Mouse (Mus musculus): ENCODE results near the gene Lrch3. TPM values are rescaled to one million over a fixed set of nuclear protein-coding genes. Genes with fewer than 3 reads are reported as not detected.

Lrch3 gene
- polyA plus RNA-seq, 1 experiment: 56.7 TPM

- WGBS: 59% methylated on average over 3 of the region's 3 CpGs
- H3K4me1 ChIP-seq (ENCODE audit: control insufficient read depth, insufficient read depth, low read length): no peaks in the 10 kb centered on the region
- H3K4me3 ChIP-seq (replicated peaks; ENCODE audit: insufficient read depth, low read depth, low read length): no peak overlapping the region
- no peak for DNase-seq
- TF ChIP-seq POLR2A (IDR thresholded peaks at IDR 0.05; ENCODE audit: borderline replicate concordance, insufficient read depth, low read length) (no peak), CTCF (IDR thresholded peaks at IDR 0.05; ENCODE audit: borderline replicate concordance, insufficient read depth, low read depth, low read length) (no peak)
- no peaks in the 10 kb centered on the region for H3K27me3 ChIP-seq (ENCODE audit: control insufficient read depth, insufficient read depth, low read length)
- H3K27ac ChIP-seq (ENCODE audit: insufficient read depth, low read length): no peak overlapping the region
Observed at GRCm38 (mm10) chr16:33021381-33021780, 107.5 kb downstream of the Lrch3 start.

GRCm38 (mm10) chr16:33023750-33024149 is 109.8 kb downstream of the Lrch3 start:
- Histone ChIP-seq H3K27me3 (ENCODE audit: control insufficient read depth, insufficient read depth, low read length) (no peaks in the 10 kb centered on the region), H3K4me3 (replicated peaks; ENCODE audit: insufficient read depth, low read depth, low read length) (no peak overlapping the region), H3K27ac (ENCODE audit: insufficient read depth, low read length) (no peak overlapping the region), H3K4me1 (ENCODE audit: control insufficient read depth, insufficient read depth, low read length) (no peaks in the 10 kb centered on the region)
- TF ChIP-seq CTCF (IDR thresholded peaks at IDR 0.05; ENCODE audit: borderline replicate concordance, insufficient read depth, low read depth, low read length) (peak; percentile 87), POLR2A (IDR thresholded peaks at IDR 0.05; ENCODE audit: borderline replicate concordance, insufficient read depth, low read length) (no peak)
- WGBS: 7% methylated on average over 4 of the region's 4 CpGs
- peak; percentile 70 to 79 for DNase-seq

- WGBS: 60% methylated on average over 8 of the region's 8 CpGs
- no peak overlapping the region for H3K27ac ChIP-seq (ENCODE audit: insufficient read depth, low read length)
- H3K4me3 ChIP-seq (replicated peaks; ENCODE audit: insufficient read depth, low read depth, low read length): no peak overlapping the region
- TF ChIP-seq CTCF (IDR thresholded peaks at IDR 0.05; ENCODE audit: borderline replicate concordance, insufficient read depth, low read depth, low read length): no peak
- no peak for TF ChIP-seq POLR2A (IDR thresholded peaks at IDR 0.05; ENCODE audit: borderline replicate concordance, insufficient read depth, low read length)
- no peaks in the 10 kb centered on the region for H3K27me3 ChIP-seq (ENCODE audit: control insufficient read depth, insufficient read depth, low read length)
- no peak for DNase-seq
- no peaks in the 10 kb centered on the region for H3K4me1 ChIP-seq (ENCODE audit: control insufficient read depth, insufficient read depth, low read length)
Observed at GRCm38 (mm10) chr16:33024456-33025104, 110.7 kb downstream of the Lrch3 start.

GRCm38 (mm10) chr16:33026357-33026756 is 112.5 kb downstream of the Lrch3 start:
- H3K27me3 ChIP-seq (ENCODE audit: control insufficient read depth, insufficient read depth, low read length): no peaks in the 10 kb centered on the region
- H3K4me3 ChIP-seq (replicated peaks; ENCODE audit: insufficient read depth, low read depth, low read length): no peak overlapping the region
- DNase-seq: no peak
- H3K27ac ChIP-seq (ENCODE audit: insufficient read depth, low read length): no peak overlapping the region
- H3K4me1 ChIP-seq (ENCODE audit: control insufficient read depth, insufficient read depth, low read length): no peaks in the 10 kb centered on the region
- no peak for TF ChIP-seq POLR2A (IDR thresholded peaks at IDR 0.05; ENCODE audit: borderline replicate concordance, insufficient read depth, low read length)
- TF ChIP-seq CTCF (IDR thresholded peaks at IDR 0.05; ENCODE audit: borderline replicate concordance, insufficient read depth, low read depth, low read length): no peak
- WGBS: 86% methylated on average over 7 of the region's 7 CpGs

GRCm38 (mm10) chr16:33036006-33036405 is 122.1 kb downstream of the Lrch3 start:
- no peaks in the 10 kb centered on the region for H3K27me3 ChIP-seq (ENCODE audit: control insufficient read depth, insufficient read depth, low read length)
- WGBS: 92% methylated on average over 4 of the region's 4 CpGs
- H3K4me3 ChIP-seq (replicated peaks; ENCODE audit: insufficient read depth, low read depth, low read length): no peak overlapping the region
- H3K27ac ChIP-seq (ENCODE audit: insufficient read depth, low read length): no peak overlapping the region
- TF ChIP-seq CTCF (IDR thresholded peaks at IDR 0.05; ENCODE audit: borderline replicate concordance, insufficient read depth, low read depth, low read length) (no peak), POLR2A (IDR thresholded peaks at IDR 0.05; ENCODE audit: borderline replicate concordance, insufficient read depth, low read length) (no peak)
- no peak for DNase-seq
- no peaks in the 10 kb centered on the region for H3K4me1 ChIP-seq (ENCODE audit: control insufficient read depth, insufficient read depth, low read length)

GRCm38 (mm10) chr16:33042682-33043081 is 128.8 kb downstream of the Lrch3 start:
- no peaks in the 10 kb centered on the region for H3K4me1 ChIP-seq (ENCODE audit: control insufficient read depth, insufficient read depth, low read length)
- H3K4me3 ChIP-seq (replicated peaks; ENCODE audit: insufficient read depth, low read depth, low read length): no peak overlapping the region
- 81% methylated on average over 1 of the region's 1 CpGs for WGBS
- no peak overlapping the region for H3K27ac ChIP-seq (ENCODE audit: insufficient read depth, low read length)
- DNase-seq: no peak
- no peaks in the 10 kb centered on the region for H3K27me3 ChIP-seq (ENCODE audit: control insufficient read depth, insufficient read depth, low read length)
- TF ChIP-seq CTCF (IDR thresholded peaks at IDR 0.05; ENCODE audit: borderline replicate concordance, insufficient read depth, low read depth, low read length): no peak
- TF ChIP-seq POLR2A (IDR thresholded peaks at IDR 0.05; ENCODE audit: borderline replicate concordance, insufficient read depth, low read length): no peak

GRCm38 (mm10) chr16:33043268-33043667 is 129.4 kb downstream of the Lrch3 start:
- H3K4me3 ChIP-seq (replicated peaks; ENCODE audit: insufficient read depth, low read depth, low read length): no peak overlapping the region
- WGBS: 83% methylated on average over 2 of the region's 2 CpGs
- no peaks in the 10 kb centered on the region for H3K27me3 ChIP-seq (ENCODE audit: control insufficient read depth, insufficient read depth, low read length)
- H3K4me1 ChIP-seq (ENCODE audit: control insufficient read depth, insufficient read depth, low read length): no peaks in the 10 kb centered on the region
- no peak overlapping the region for H3K27ac ChIP-seq (ENCODE audit: insufficient read depth, low read length)
- TF ChIP-seq POLR2A (IDR thresholded peaks at IDR 0.05; ENCODE audit: borderline replicate concordance, insufficient read depth, low read length) (no peak), CTCF (IDR thresholded peaks at IDR 0.05; ENCODE audit: borderline replicate concordance, insufficient read depth, low read depth, low read length) (no peak)
- DNase-seq: no peak

GRCm38 (mm10) chr16:33048004-33048403 is 134.1 kb downstream of the Lrch3 start:
- WGBS: 93% methylated on average over 1 of the region's 1 CpGs
- H3K27me3 ChIP-seq (ENCODE audit: control insufficient read depth, insufficient read depth, low read length): no peaks in the 10 kb centered on the region
- TF ChIP-seq CTCF (IDR thresholded peaks at IDR 0.05; ENCODE audit: borderline replicate concordance, insufficient read depth, low read depth, low read length) (no peak), POLR2A (IDR thresholded peaks at IDR 0.05; ENCODE audit: borderline replicate concordance, insufficient read depth, low read length) (no peak)
- no peaks in the 10 kb centered on the region for H3K4me1 ChIP-seq (ENCODE audit: control insufficient read depth, insufficient read depth, low read length)
- no peak for DNase-seq
- H3K27ac ChIP-seq (ENCODE audit: insufficient read depth, low read length): no peak overlapping the region
- no peak overlapping the region for H3K4me3 ChIP-seq (replicated peaks; ENCODE audit: insufficient read depth, low read depth, low read length)
